Mouse (Mus musculus) left cerebral cortex, postnatal 25 days (tissue): ENCODE measurements at regions not wholly inside any gene's neighbourhood (a gene's known extent, or its start where the extent isn't known, plus 50 kb on each side); places are given as distances from the start of the nearest gene placed in this dataset.
A peak's percentile ranks its signal among the peaks of the same experiment; 100 is the strongest.

ENCODE experiments used
- DNase-seq, 2 experiments: peaks; one replicate each; pipeline ENCODE4 v3.0.0; 2022; ENCODE audit warnings: low spot score in 2 of 2, mixed read lengths in 1 of 2
- intact Hi-C: fragments of 180-260 bp; cut with DNase I; formaldehyde crosslinking; loops from one replicate; pipeline ENCODE4 v1.15.1; 2025

DNA sequence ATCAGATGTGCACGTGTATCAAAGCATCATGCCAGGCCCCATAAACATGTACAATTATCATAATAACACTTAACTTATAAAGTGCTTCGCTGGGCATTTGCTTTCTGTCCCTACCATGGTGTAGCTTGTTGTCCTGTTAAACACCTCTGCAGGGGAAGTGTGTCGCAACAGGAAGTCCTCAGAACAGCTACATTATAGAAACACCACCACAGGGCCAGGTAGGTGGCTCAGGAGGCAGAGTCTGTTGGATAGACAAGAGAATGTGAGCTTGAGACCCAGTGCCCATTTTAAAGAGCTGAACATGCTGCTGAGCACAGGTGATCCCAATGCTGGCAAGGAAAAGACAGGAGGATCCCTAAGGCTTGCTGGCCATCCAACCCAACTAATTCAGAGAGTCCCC, 361.9 kb upstream of the Maf start:
- DNase-seq: no peak
- intact Hi-C loops: no loop called here

DNA sequence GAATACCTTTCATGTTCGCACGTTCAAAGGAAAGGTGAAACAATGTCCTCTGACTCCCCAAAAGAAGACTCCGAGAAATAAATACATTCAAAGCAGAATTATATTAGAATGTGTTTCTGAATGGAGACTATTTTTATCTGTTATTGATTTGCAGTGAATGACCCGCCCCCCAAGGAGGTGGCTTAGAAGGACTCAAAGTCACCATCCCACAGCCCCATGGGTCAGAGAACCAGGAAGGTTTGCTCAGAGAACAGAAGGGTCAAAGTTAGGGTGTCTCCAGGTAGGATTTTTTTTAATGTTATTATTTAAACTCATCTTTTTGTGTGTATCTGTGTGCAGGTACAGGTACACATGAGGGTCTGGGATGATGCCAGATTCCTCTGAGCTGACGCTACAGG, 360.4 kb upstream of the Maf start:
- intact Hi-C loops: no loop called here
- no peak for DNase-seq

DNA sequence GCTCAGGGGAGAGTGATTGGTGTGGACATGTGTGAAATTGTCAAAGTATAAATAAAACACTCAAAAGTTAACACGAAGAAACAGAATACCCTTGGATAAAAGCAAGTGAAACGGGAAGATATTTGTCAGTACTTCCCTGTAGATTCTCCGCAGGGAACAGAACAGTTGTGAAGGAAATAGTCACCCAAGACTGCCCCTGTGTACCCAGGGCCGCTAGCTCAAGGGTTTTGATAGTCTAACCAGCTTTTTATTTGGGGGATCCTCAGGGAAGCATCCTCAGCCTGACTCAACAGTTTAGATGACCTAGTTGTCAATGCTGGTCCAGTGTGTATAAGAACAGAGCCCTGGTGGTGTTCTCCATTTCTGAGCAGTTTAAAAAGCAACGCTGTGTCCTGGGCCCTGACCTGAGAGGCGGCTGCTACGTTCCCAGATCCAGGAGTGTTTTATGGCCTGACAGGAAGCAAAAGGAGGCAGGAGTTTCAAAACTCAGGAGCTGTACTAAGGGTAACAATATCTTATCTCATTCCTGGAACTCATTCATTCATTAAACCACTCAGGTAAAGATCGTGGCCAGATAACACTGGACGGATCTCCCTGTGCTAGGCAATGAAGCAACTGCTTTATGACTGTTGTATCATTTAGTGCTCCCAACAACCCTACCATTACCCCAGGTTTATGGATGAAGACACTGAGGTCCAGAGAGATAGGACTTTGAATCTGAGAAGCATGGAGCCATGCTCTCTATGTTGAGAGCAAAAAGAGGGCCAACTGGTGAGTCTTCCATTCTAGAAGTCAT, 359.8 kb upstream of the Maf start:
- intact Hi-C loops: no loop called here
- DNase-seq: no peak

DNA sequence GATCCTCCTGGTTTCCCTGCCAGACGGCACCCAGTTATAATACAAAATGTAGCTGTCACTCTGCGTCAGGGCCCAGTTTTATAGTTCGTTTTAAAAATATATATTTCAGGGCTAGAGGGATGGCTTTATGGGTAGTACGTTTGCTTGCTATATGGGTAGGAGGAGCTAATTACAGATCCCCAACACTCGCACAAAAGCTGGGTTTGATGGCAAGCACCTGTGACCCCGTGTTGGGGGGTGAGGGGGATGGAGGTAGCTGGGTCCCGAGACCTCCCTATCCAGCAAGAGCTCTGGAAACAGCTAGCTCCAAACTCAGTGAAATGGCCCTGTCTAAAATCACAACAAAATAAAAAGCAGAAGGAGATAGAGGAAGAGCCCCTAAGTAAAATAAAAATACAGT, 358.3 kb upstream of the Maf start:
- DNase-seq: no peak
- intact Hi-C loops: no loop called here

DNA sequence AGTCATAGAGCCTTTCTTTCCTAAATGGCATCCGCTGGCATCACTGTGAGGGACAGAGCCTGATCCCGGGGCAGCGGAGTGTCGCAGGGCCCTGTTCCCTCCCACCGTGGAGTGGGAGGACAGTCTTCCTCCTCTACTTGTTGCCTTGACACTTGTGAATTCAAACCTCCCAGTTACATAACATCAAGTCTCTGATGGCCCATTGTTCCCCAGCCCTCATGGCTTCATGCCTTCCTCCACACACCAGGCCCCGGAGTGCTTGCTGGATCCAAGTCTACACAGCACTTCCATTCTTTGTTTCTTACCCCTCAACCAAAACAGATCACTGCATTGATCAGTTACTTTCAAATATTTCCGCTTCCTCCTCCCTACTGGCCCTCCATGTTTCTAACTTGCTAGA, 357.7 kb upstream of the Maf start:
- intact Hi-C loops: no loop called here
- peak in 1 of 2 experiments; percentile 4 for DNase-seq

DNA sequence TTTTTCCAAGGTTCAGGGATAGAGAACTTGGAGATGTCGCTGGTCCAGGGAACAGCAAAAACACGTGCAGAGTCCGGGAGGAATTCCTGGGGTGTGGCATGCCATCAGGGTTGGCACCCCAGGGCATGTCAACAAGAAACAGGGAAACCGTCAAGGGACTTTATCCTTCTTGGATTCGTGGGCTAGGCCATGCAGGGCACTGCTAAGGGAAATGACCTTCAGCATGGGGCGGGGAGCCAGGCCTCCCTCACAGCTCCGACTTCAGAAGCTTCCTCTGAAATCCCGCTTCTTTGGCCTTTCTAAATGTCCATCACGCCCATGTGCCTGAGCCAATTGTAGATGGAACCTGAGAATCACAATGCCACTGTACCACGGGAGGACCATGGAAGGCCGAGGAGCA, 357.0 kb upstream of the Maf start:
- intact Hi-C loops: no loop called here
- no peak for DNase-seq

DNA sequence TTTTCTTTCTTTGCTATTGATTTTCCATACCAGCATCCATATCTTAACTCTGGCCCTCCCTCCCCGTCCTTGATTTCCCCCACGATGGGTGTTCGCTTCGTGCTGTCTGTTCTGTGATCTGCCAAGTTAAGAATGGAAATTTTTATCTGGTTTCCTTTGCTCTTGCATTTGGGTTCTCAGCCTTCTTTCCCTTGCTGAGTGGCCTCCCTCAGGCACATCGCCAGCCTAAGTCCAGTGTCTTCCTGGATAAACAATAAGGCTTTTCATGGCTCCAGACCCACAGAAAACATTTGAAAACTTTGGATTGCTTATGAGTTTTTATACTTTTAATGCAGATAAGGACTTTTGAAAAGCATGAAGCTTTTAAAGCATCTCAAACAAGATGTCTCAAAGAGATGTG, 355.9 kb upstream of the Maf start:
- intact Hi-C loops: no loop called here

DNA sequence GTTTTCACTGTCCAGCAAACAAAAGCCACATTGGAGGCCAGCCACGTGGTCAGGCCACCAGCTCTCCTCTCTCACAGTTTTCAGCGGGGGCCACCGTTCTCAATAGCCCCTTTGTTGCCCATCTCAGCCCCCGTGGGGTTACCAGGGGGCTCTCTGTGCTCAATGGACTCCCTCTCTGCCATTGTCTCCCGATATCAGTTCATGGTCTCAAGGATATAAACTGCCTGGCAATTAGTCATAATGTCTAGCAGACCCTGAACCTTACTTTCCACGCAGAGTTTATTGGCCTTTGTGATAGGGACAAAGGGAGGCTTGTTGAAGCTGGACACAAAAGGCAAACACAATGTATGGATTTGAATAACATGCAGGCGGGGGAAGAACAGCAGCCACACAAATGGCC, 345.9 kb upstream of the Maf start:
- peak; percentile 1 to 6 for DNase-seq

More for the DNA sequence above, 355.9 kb upstream of the Maf start:
- no peak for DNase-seq

DNA sequence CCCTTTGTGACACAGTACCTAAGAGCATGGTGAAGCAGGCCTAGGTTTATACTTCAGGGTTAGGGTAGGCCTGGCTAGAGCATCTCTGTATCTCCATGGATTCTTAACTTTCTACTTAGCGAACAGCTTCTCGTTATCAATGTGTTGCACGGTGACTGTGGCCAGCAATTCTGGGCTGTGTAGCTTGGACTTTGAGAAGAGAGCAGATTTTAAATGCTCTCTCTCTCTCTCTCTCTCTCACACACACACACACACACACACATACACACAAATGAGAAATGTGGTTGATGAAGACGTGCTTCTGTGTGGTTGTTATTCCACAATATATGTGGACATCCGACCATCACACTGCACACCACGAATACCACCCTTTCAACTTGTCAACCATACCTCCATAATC, 345.4 kb upstream of the Maf start:
- intact Hi-C loops: no loop called here

More for the DNA sequence above, 345.9 kb upstream of the Maf start:
- intact Hi-C loops: no loop called here

DNA sequence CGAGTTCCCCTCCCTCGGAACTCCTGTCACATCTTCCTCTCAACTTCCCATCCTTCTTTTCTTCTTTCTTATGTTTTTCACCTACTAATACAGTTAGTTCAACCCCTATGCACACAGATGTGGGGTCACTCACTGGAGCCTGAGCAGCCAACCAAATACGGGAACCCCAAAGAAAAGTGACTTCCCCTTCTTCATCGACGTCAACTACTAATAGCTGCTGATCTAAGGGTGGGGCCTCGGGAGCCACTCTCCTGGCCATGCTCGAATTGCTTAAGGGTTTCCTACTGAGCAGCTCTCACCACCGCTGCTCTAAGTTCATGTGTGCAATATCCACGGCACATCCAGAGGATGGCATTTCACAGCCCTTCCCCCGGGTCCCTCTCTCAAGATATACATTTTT, 340.9 kb upstream of the Maf start:
- DNase-seq: no peak
- intact Hi-C loops: no loop called here

More for the DNA sequence above, 345.4 kb upstream of the Maf start:
- DNase-seq: no peak

DNA sequence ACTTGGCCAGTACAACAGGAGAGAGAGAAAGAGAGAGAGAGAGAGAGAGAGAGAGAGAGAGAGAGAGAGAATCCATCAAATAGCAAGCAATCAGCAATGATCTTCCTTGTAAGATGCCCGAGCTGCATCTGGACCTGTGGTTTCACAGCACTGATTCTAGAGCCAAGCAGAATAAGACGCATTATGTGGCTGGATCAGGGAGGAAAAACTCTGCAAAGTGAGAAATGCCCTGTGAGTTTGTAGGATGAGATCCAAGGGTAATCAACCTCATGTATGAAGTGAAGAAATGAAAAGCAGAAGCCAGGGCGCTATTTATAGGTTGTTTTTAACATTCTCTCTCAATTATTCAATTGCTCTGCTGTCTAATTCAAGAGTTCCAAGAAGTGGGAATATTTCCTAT, 339.3 kb upstream of the Maf start:
- intact Hi-C loops: no loop called here
- DNase-seq: no peak

DNA sequence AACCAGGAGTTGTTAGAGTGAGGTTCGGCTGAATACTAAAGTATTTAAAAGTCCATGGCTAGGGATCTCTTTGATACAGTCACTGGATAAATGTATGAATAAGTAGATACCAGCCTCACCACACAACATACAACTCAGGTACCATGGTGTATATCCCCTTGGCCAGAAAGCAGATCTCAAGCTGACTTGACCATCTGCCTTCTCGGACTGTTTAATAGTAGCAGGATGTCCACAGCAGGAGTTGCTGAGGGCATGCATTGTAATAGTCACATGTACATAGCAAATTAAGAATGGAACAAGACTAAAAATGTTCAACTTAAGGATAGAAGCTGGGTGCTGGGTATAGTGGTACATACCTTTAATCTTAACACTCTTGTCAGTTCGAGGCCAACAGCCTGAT, 337.9 kb upstream of the Maf start:
- intact Hi-C loops: no loop called here
- no peak for DNase-seq

DNA sequence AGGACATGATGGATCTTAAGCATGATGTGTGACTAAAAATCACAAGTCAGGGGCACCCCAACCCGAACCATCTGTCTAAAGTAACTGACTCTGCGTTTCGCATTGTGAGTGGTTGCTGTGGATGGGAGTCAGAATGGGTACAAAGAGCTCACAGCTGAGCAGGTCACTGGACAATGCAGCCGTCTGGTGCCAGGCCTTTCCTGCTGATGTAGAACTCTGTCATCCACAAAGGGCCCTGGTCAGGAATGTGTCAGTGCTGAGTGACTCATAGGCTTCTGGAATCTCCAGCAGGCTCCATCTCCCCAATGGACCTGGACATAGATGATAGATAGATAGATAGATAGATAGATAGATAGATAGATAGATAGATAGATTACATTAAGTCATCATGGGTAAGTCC, 335.8 kb upstream of the Maf start:
- intact Hi-C loops: no loop called here
- DNase-seq: no peak

DNA sequence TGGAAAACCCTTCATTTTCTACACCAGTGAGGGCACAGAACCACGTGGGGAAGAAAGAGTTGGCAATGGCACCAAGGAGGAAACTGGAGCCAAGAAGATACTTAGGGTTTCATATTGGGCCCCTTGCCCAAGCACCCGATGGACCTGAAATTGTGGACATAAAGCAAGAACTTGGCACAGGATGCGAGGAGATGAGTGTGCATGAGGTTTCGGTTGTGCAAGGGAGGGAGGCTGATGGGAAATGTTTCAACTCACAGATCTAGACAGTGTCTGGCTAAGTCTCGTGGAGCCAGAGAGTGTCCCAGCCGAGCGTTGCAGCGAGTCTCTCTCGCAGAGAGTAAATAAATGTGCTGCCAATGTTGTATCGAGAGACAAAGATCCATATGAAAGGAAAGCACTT, 323.4 kb upstream of the Maf start:
- intact Hi-C loops: no loop called here
- DNase-seq: no peak

DNA sequence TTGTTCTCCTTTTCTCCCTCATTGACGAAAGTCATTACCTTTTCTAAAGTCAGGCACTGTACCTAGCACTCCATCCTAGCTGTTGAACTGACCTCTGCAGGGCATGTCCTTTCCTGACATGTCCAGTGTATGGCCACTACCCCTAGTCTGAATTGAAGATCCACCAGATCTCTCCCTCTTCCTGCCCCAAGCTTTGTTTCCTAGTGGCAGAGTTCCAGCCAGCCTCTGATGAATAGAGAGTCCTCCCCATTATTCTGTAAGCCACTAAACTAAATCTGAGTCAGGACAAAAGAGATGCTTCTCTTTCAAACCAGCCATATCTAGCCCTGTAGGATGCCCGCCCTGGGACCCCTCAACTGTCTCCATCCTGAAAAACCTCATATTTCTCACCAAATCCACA, 317.7 kb upstream of the Maf start:
- DNase-seq: peak in 1 of 2 experiments; percentile 2
- intact Hi-C loops: no loop called here

DNA sequence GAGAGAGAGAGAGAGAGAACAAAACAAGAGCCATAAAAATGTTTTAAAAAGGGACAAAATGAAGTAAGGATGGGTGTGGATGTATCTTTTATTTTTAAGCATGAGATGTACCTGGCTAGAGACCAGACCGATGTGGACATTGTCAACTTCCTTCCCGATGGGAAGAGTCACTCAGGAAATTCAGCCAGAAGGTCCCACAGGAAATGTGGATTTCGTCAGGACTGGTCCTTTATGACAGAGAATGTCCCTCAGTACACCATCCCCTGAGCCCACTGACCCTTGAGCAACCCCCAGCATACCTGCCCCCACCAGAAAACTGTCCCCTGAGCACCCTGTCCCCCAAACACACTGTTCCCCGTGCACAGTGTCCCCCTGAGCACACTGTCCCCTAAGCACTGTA, 317.2 kb upstream of the Maf start:
- intact Hi-C loops: no loop called here
- DNase-seq: no peak

DNA sequence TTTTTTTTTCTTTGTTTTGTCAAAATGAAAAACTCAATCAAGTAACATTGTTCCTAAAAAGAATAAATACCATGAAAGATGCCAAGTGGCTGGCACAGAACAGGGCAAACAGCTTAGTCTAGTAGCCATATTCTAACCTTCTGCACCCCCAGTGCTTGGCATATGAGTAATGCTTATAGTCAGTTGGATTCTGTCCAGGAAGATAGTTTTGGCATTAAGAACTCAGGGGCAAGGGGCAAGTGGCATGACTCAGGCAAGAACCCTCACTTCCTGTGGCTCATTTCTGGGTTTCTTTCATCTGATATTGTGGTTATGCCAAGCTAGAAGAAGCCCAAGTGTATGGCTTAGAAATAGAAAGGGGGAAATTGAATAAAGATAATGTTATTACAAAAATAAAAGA, 314.1 kb upstream of the Maf start:
- DNase-seq: no peak
- intact Hi-C loops: no loop called here

DNA sequence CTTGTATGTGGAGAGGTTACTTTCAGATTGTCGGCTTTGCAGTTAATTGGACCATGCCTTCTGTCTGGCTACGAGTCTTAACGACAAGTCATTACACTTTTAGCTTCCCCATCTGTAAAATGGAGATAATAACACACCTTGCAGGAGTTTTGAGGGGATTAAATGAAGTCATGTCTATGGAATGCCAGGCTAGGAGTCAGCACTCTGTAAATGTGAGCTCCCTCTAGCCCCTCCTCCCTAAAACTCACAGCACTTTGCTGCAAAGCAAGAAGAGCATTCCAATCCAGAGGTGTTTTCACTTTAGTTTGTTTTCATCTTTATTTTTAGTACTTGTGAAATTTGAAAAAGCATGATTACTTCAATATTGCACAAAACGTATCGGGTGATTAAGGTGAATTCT, 287.7 kb upstream of the Maf start:
- no peak for DNase-seq
- intact Hi-C loops: no loop called here

DNA sequence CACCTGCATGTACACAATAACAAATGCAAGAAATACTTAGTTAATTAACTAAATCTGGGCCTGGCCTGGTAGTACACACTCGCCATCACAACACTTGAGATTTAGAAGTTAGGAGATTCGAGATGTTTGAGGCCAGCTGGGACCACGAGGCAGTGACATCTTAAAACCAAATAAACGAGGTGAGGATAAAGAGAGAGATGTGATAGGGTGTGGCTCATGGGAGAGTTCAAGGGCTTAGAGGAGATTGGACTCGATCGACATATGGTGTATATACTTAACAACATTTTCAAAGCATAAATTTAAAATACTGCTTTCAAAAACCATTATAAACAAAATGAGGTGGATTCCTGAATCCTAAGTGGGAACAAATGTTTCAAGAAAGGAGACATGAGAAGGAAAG, 284.4 kb upstream of the Maf start:
- intact Hi-C loops: no loop called here
- no peak for DNase-seq

DNA sequence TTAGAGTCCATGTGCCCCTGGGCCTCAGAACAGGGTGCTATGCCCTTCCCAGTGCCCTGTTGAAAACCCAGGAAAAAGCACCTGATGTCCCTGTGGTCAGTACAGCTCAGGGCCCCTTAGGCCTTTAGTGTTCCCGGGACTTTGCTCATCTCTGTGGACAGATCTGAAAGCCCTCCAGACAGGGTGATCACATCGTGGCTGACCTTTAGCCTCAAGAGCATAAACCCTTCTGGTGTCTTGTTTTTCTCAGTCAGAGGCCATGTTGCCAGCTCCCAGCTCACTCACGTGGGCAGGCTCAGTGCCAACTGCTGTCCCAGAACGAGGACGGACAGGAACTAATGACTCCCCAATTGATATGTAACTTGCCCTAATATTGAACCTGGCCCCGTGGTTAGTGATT, 275.8 kb upstream of the Maf start:
- DNase-seq: no peak
- intact Hi-C loops: no loop called here

DNA sequence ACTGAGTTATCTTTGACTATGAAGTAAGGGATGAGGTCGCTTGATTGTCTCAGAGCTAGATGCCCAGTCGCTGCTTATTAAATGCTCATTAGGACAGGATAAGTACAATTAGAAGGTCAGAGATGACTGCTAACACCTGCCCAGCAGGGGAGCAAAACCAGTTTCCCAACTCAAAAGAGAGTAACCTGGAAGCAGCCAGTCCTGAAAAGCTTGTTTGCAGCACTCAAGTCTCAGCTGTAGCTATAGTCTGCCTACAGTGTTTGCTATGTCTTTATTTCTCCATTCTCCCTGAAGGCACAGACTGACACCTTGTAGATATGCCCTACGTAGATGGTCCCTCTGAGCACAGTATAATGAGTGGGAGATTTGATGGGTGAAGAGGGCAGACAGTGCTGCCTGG, 274.7 kb upstream of the Maf start:
- intact Hi-C loops: no loop called here
- no peak for DNase-seq

DNA sequence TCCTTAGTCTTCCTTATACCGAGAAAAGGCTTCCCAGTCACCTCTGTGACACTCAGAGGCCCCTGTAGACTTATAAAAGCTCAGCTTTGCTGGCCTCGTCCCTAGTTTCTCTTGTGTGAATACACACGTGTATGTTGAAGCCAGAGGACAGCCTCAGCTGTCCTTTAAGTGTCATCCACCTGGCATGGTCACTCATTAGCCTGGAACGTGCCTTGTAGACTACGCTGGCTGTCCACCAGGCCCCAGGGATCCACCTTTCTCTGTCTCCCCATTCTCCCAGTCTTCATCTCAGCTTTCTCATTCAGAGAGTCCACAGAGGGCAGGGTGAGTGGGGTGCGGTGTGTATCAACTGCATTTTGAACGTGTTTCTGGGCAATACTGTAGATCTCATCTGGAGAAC, 273.8 kb upstream of the Maf start:
- DNase-seq: no peak

More for the DNA sequence above, 273.8 kb upstream of the Maf start:
- intact Hi-C loops: no loop called here
